Mouse (Mus musculus): ENCODE measurements around the gene H2-K1. TPM values are rescaled to one million over a fixed set of nuclear protein-coding genes. Genes with fewer than 3 reads are reported as not detected.
"Not testable (repeated sequence)": the region's sequence is repeated elsewhere in the genome, so short reads cannot be mapped to it uniquely, and the experiment has no call there.

The H2-K1 gene
- polyA plus RNA-seq, 1 experiment from 2014 or later = 307 TPM

DNA sequence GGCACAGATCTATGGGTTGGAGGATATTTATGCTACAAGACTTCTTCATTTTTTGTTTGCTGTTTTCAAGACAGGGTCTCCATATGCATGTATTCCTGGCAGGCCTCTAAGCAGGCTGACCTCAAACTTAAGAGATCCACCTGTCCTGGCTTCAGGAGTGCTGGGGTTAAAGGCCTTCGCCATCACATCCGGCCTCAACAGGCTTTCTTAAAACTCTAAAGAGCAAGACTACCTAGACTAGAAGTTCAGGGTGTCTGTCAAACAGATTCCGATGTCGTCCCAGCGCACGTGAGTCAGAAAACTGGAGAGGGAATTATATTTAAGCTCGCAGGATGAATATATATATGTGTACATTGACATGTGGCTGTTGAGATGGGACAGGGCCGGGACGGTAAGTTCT is 23.5 kb upstream of the H2-K1 start:
- Histone ChIP-seq H3K4me2 (ENCODE audit: low read depth, low read length) (peak overlapping the region; percentile 94), H3K27me3 (replicated peaks; ENCODE audit: control insufficient read depth, insufficient read depth, low read length) (no peaks in the 10 kb centered on the region), H3K9me3 (ENCODE audit: control insufficient read depth, low read length) (0 out of 2 replicates have a peak, but pooled peaks cover 7% of the 10 kb centered on the region), H3K9ac (ENCODE audit: low read depth, low read length) (peak overlapping the region; percentile 93; the same call in 1 of the 2 replicates), H3K36me3 (ENCODE audit: control insufficient read depth, insufficient read depth, low read length) (peaks cover 23% of the 10 kb centered on the region), H3K4me1 (ENCODE audit: control insufficient read depth, insufficient read depth, low read length) (peaks cover 29% of the 10 kb centered on the region), H3K27ac (ENCODE audit: low read length) (no peak overlapping the region), H3K4me3 (ENCODE audit: low read length) (peak overlapping the region; percentile 90)
- 61% methylated on average over 9 of the region's 9 CpGs for WGBS
- no peak for ATAC-seq

DNA sequence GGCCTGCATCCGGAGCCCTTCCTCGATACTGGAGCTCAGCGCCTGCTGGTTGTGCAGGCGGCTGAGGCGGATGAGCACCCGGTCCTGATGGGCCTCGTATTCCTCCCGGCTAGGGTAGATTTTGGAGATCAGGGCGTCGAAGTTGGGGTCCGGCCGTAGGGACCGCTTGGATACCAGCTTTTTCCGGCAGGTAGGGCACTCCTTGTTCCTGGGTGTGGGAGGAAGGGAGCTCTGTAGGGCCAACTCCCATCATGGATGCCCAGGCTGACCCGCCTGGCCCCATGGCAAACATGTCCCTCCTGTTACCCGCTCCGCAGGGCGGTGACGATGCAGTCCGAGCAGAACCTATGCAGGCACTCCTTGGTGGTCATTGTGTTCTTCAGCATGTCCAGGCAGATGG is 22.8 kb upstream of the H2-K1 start:
- Histone ChIP-seq H3K4me2 (ENCODE audit: low read depth, low read length) (no peak overlapping the region), H3K4me3 (ENCODE audit: low read length) (no peak overlapping the region; the same call in 1 of the 2 replicates), H3K36me3 (ENCODE audit: control insufficient read depth, insufficient read depth, low read length) (peaks cover 18% of the 10 kb centered on the region), H3K27me3 (replicated peaks; ENCODE audit: control insufficient read depth, insufficient read depth, low read length) (no peaks in the 10 kb centered on the region), H3K9me3 (ENCODE audit: control insufficient read depth, low read length) (0 out of 2 replicates have a peak, but pooled peaks cover 7% of the 10 kb centered on the region), H3K27ac (ENCODE audit: low read length) (no peak overlapping the region), H3K4me1 (ENCODE audit: control insufficient read depth, insufficient read depth, low read length) (peaks cover 23% of the 10 kb centered on the region), H3K9ac (ENCODE audit: low read depth, low read length) (no peak overlapping the region)
- WGBS = 97% methylated on average over 20 of the region's 20 CpGs
- ATAC-seq = no peak

DNA sequence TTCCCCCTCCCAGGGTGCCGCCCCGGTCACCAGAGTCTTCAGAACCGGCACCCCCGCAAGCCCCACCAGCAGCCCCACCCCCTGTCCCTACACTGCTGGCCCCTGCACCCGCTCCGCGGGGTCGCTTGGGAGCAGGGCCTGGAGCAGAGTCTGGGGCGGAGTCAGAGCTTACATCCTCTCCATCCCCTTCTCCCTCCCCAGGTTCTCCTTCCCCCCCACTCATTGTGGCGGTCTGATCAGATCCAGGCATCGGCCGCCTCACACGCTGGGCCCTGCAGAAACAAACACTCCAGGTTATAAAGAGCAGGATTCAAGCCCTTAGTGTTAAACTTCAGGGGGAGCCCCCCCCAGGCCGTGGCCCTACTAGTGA is 22.3 kb upstream of the H2-K1 start:
- Histone ChIP-seq H3K9me3 (ENCODE audit: control insufficient read depth, low read length) (0 out of 2 replicates have a peak, but pooled peaks cover 7% of the 10 kb centered on the region), H3K4me2 (ENCODE audit: low read depth, low read length) (no peak overlapping the region), H3K27ac (ENCODE audit: low read length) (no peak overlapping the region), H3K36me3 (ENCODE audit: control insufficient read depth, insufficient read depth, low read length) (peaks cover 18% of the 10 kb centered on the region), H3K4me1 (ENCODE audit: control insufficient read depth, insufficient read depth, low read length) (peaks cover 22% of the 10 kb centered on the region), H3K27me3 (replicated peaks; ENCODE audit: control insufficient read depth, insufficient read depth, low read length) (no peaks in the 10 kb centered on the region), H3K4me3 (ENCODE audit: low read length) (no peak overlapping the region), H3K9ac (ENCODE audit: low read depth, low read length) (no peak overlapping the region)
- ATAC-seq = no peak
- WGBS = 90% methylated on average over 14 of the region's 14 CpGs

DNA sequence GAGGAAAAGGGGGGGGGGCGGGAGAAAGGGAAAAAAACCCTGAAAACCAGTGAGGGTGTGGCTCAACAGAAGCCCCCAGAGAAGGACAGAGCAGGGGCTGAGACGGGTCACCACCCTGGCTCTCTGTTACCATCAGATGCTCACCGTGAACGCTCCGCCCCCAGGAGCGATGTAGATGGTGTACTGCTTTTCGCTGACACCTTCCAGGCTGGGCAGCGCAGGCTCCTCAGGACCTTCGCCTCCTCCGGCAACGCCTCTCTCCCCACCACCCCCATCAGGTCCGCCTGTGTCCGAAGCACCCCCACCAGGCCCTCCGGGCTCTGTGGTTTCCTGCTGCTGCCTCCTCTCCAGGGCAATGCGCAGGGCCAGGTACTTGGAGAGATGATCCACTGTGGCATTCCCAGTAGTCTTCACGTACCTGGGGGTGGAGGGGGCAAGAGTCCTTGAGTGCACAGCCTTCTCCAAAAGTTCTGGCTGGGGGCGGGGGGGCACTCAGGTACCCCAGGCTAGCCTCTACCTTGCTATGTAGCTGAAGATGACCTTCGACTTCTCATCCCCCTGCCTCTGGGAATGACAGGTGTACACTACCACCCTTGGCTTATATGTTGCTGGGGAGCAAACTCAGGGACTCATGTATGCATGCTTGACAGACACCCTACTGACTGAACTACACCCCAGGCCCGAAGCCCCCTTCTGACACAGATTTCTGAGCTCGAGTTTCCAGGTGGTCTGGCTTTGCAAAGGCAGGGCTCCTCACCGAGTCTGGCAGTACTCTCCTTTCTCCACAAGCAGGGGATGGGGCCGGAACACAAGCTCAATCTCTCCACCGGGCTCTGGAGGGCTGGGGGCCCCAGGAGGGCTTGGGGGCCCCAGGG is 21.6 kb upstream of the H2-K1 start:
- 94% methylated on average over 22 of the region's 23 CpGs for WGBS
- Histone ChIP-seq H3K36me3 (ENCODE audit: control insufficient read depth, insufficient read depth, low read length) (peaks cover 18% of the 10 kb centered on the region), H3K4me2 (ENCODE audit: low read depth, low read length) (no peak overlapping the region), H3K9me3 (ENCODE audit: control insufficient read depth, low read length) (0 out of 2 replicates have a peak, but pooled peaks cover 7% of the 10 kb centered on the region), H3K27ac (ENCODE audit: low read length) (no peak overlapping the region), H3K27me3 (replicated peaks; ENCODE audit: control insufficient read depth, insufficient read depth, low read length) (no peaks in the 10 kb centered on the region), H3K4me3 (ENCODE audit: low read length) (no peak overlapping the region), H3K9ac (ENCODE audit: low read depth, low read length) (no peak overlapping the region), H3K4me1 (ENCODE audit: control insufficient read depth, insufficient read depth, low read length) (peaks cover 16% of the 10 kb centered on the region)
- ATAC-seq = no peak

DNA sequence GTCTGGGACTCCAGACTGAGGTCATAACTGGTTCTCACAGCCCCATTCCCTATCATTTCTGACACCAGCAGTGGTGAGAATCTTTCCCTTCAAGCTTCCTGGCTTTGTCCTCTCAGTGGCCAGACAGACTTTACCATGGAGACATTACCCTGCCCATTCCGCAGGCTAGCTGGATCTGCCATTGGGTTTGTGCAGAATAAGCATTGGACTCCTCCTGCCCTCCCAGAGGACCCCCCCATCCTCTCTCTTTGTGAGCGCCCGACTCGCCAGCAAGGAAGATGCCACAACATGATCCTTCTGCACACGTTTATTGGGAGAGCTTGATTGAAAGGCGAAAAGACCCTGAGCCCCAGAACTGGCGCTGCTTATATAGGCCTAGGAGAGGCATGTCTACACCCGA is 13.3 kb upstream of the H2-K1 start:
- no peaks in the 10 kb centered on the region for H3K9me3 ChIP-seq (ENCODE audit: control insufficient read depth, low read length)
- WGBS = 93% methylated on average over 8 of the region's 8 CpGs
- ATAC-seq = no peak

DNA sequence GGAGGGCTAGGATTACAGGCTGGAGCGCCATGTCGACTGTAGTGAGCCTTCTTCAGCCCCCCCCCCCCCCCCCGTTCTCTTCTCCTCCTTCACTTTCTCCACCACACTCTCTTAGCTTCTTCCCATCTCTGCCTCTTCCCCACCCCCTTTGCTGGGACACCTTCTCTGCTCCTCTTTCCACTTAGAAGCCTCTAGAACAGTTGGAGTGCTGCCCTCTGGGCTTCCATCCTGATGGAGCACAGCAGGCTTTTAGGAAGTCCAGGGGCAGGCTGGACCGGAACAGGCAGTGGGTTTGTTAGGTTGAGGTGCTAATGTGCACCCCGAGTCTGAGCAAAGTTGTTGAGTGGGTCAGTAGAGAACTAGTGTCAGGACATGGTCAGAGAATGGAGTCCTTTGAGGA is 10.0 kb upstream of the H2-K1 start:
- ATAC-seq = no peak
- no peaks in the 10 kb centered on the region for H3K4me1 ChIP-seq (ENCODE audit: control insufficient read depth, insufficient read depth, low read length)
- H3K9me3 ChIP-seq (ENCODE audit: control insufficient read depth, low read length) = no peaks in the 10 kb centered on the region
- no peaks in the 10 kb centered on the region for H3K36me3 ChIP-seq (ENCODE audit: control insufficient read depth, insufficient read depth, low read length)
- H3K27ac ChIP-seq (ENCODE audit: low read length) = no peak overlapping the region
- H3K9ac ChIP-seq (ENCODE audit: low read depth, low read length) = no peak overlapping the region
- 77% methylated on average over 5 of the region's 5 CpGs for WGBS
- H3K27me3 ChIP-seq (replicated peaks; ENCODE audit: control insufficient read depth, insufficient read depth, low read length) = no peaks in the 10 kb centered on the region
- no peak overlapping the region for H3K4me2 ChIP-seq (ENCODE audit: low read depth, low read length)
- H3K4me3 ChIP-seq (ENCODE audit: low read length) = no peak overlapping the region

More for the DNA sequence above, 13.3 kb upstream of the H2-K1 start:
- H3K4me3 ChIP-seq (ENCODE audit: low read length) = no peak overlapping the region
- H3K36me3 ChIP-seq (ENCODE audit: control insufficient read depth, insufficient read depth, low read length) = no peaks in the 10 kb centered on the region
- no peaks in the 10 kb centered on the region for H3K27me3 ChIP-seq (replicated peaks; ENCODE audit: control insufficient read depth, insufficient read depth, low read length)
- no peak overlapping the region for H3K27ac ChIP-seq (ENCODE audit: low read length)
- H3K9ac ChIP-seq (ENCODE audit: low read depth, low read length) = no peak overlapping the region
- H3K4me1 ChIP-seq (ENCODE audit: control insufficient read depth, insufficient read depth, low read length) = no peaks in the 10 kb centered on the region
- no peak overlapping the region for H3K4me2 ChIP-seq (ENCODE audit: low read depth, low read length)

DNA sequence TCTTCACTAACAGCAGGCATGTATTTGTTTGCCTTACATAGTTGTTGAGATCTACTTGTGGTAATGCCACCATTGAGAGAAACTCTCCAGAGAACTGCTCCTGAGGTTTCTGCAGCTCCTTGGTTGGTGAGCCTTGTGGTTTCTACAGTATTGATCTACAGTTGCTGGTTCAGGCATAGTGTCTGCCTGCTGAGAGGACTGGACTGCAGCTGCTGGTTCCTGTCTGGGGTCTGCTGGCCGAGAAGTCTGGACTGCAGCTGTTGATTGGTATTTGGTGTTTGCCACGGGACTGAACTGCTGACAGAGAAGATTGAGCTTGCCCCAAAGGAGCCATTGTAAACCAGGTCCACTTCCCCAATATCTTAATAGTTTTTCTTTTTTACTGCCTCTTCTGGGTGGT is 6.4 kb upstream of the H2-K1 start:
- ATAC-seq = no peak
- Histone ChIP-seq H3K4me2 (ENCODE audit: low read depth, low read length) (no peak overlapping the region), H3K27me3 (replicated peaks; ENCODE audit: control insufficient read depth, insufficient read depth, low read length) (no peaks in the 10 kb centered on the region), H3K4me3 (ENCODE audit: low read length) (no peak overlapping the region), H3K9ac (ENCODE audit: low read depth, low read length) (no peak overlapping the region), H3K4me1 (ENCODE audit: control insufficient read depth, insufficient read depth, low read length) (no peaks in the 10 kb centered on the region), H3K9me3 (ENCODE audit: control insufficient read depth, low read length) (no peaks in the 10 kb centered on the region), H3K27ac (ENCODE audit: low read length) (no peak overlapping the region), H3K36me3 (ENCODE audit: control insufficient read depth, insufficient read depth, low read length) (no peaks in the 10 kb centered on the region)
- 50% methylated on average over 2 of the region's 2 CpGs for WGBS

DNA sequence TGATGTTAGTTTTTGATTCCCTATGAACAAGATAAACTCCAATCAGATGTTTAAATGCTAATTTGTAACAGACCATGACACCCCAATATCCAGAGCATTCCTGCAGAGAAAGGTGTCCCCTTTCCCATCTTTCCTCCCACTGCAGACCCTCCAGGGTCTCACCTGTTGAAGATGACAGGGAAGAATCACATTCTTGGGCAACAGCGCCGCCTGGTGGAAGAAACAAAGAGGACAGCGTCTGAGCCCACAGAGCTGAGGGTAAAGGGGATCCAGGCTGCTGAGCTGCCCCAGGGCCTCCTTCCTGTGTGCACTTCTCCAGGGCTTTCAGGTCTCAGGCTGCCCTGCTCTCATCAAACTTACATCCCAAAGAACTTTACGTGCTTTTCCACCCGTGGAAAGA is 3.3 kb upstream of the H2-K1 start:
- H3K4me1 ChIP-seq (ENCODE audit: control insufficient read depth, insufficient read depth, low read length) = no peaks in the 10 kb centered on the region
- no peak overlapping the region for H3K4me3 ChIP-seq (ENCODE audit: low read length)
- no peak overlapping the region for H3K4me2 ChIP-seq (ENCODE audit: low read depth, low read length)
- no peaks in the 10 kb centered on the region for H3K9me3 ChIP-seq (ENCODE audit: control insufficient read depth, low read length)
- H3K27me3 ChIP-seq (replicated peaks; ENCODE audit: control insufficient read depth, insufficient read depth, low read length) = 0 out of 2 replicates have a peak, but pooled peaks cover 3% of the 10 kb centered on the region
- H3K27ac ChIP-seq (ENCODE audit: low read length) = no peak overlapping the region
- no peaks in the 10 kb centered on the region for H3K36me3 ChIP-seq (ENCODE audit: control insufficient read depth, insufficient read depth, low read length)
- 5% methylated on average over 5 of the region's 5 CpGs for WGBS
- no peak for ATAC-seq
- H3K9ac ChIP-seq (ENCODE audit: low read depth, low read length) = no peak overlapping the region

DNA sequence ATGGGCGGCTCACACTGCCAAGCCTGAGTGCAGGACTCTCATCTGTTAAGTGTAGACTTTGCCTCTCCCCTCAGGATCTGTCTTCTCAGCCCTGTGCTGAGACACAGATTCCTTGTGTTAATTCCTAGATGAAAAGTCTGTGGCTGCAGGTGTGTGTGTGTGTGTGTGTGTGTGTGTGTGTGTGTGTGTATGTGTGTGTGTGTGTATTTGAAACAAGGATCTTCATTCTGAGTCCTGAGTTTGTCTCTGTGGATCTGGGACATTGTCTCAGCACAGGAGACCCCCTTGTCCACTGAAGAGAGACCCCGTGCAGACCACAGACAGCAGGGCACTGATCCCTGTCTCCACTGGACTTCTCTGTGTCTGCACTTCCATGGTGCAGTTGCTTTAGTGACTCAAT is 649 bp upstream of the H2-K1 start:
- Histone ChIP-seq H3K9ac (ENCODE audit: low read depth, low read length) (0 out of 2 replicates have a peak overlapping the region, but pooled peaks have one; percentile 55), H3K4me2 (ENCODE audit: low read depth, low read length) (peak overlapping the region; percentile 94; the same call in 1 of the 2 replicates)
- H3K36me3 ChIP-seq (ENCODE audit: control insufficient read depth, insufficient read depth, low read length); H3K4me3 ChIP-seq (ENCODE audit: low read length); H3K27me3 ChIP-seq (replicated peaks; ENCODE audit: control insufficient read depth, insufficient read depth, low read length); H3K4me1 ChIP-seq (ENCODE audit: control insufficient read depth, insufficient read depth, low read length); ATAC-seq; H3K27ac ChIP-seq (ENCODE audit: low read length); H3K9me3 ChIP-seq (ENCODE audit: control insufficient read depth, low read length): not testable (repeated sequence)
- WGBS = 49% methylated on average over 2 of the region's 2 CpGs
